Mouse (Mus musculus) gastrocnemius, adult 18-20 months (tissue): ENCODE measurements at regions not wholly inside any gene's neighbourhood (a gene's known extent, or its start where the extent isn't known, plus 50 kb on each side); places are given as distances from the start of the nearest gene placed in this dataset.
A peak's percentile ranks its signal among the peaks of the same experiment; 100 is the strongest.

Experiments
- DNase-seq: peaks from one replicate; pipeline ENCODE4 v3.0.0; 2021; ENCODE audit warnings: low spot score

DNA sequence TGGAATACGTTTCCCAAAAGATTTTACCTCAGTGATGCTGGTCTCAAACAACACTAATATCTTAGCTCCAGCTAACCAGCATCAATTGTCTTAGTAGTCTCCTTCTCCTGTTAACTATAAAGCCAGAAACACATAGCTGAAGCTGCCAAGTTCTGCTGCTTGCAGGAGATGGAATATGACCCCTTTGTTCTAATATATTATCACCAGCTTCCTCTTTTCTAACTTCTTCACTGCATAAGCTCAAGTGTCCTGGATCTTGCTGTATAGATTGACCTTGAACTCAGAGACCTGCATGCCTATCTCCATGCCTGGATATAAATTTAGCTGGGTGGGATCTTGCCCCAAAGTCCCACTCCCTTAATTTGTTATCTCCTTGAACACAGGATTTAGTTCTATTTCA is 94.8 kb downstream of the Rbm46 start:
- no peak for DNase-seq

DNA sequence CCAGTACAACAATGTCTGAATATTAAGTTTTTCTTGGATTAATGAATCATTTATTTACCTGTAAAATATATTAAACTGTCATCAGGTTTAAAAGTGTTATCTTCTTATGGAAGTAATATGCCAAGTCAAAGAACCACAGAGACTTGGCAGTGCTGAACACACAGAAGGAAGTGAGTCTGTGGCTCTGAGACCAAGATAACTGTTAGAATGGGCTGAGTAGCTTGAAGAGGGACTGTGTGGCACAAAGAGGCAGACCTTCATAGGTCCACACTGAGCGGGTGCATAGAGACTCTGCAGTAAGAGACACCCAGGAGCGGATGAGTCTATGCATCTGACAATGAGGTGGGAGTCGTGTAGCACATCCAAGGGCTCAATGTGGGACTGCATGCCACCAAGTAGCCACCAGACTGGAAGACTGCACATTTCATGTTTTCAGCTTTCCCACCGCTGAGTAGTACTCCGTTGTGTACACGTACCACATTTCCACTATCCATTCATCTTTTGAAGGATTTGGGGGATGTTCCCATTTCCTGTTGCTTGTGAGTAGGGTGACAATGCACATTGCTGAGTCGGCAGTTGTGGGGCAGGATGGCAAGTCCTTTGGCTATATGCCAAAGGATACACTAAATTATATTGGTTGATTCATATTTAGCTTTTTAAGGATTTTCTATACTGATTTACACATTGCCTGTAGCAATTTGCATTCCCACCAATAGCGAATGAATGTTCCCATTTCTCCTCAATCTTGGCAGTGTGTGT is 105.6 kb downstream of the Rbm46 start:
- DNase-seq: no peak

GRCm38 (mm10) chr3:82767484-82767883 is 108.8 kb downstream of the Rbm46 start:
- DNase-seq: no peak

DNA sequence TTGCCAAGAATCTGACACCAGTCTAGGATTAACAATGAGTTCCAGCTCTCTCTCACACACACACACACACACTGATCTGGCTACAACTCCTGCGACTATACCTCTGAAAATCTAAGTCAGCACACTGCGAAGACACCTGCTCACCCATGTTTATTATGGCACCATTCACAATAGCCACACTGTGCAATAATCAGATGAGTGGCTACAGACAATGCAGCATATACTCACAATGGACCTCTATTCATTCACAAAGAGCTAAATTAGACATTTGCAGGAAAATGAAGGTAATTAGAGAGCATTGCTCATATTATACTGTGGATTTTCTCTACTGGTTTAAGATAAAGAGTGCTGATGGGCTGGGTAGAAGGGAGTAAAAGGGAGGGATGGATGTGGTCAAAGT is 116.3 kb downstream of the Rbm46 start:
- DNase-seq: no peak

DNA sequence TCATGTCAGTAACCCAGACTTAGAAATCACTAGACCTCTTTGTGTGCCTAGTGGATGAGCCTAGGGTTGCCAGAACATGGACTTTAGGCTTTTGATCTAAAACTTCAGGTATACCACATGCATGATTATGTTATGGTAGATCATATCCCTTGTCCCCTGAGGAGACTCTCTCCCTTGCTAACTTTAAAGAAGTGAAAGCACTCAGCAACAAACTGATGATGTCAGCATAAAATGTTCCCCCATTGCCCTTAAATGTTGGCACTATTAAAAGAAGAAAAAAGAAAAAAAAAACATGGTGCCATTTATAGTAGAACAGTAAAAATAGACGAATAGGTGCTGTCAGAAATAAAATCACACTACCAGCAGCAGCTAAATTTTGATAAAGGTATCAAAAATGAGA is 117.3 kb downstream of the Rbm46 start:
- DNase-seq: no peak

DNA sequence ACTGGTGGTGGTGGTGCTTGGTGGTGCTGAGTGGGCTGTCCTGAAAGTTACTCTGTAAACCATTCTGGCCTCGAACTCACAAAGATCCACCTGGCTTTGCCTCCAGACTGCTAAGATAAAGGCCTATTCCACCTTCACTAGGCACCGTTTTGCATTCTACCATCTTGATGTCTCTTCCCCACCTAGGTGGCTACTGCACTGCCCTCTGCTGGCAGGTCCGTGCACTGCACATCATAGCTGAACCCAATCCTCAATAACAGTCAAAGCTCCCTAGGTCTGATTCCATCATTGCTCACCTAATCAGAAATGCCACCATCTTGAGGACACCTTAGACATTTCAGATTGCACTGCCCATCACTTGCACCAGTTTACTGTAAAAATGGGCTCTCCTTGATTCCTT is 150.7 kb downstream of the Rbm46 start:
- DNase-seq: peak; percentile 21

GRCm38 (mm10) chr3:82707628-82708027 is 159.7 kb upstream of the Npy2r start:
- DNase-seq: no peak

- no peak for DNase-seq
These were observed 144.2 kb upstream of the Npy2r start for GRCm38 (mm10) chr3:82692131-82692530.

DNA sequence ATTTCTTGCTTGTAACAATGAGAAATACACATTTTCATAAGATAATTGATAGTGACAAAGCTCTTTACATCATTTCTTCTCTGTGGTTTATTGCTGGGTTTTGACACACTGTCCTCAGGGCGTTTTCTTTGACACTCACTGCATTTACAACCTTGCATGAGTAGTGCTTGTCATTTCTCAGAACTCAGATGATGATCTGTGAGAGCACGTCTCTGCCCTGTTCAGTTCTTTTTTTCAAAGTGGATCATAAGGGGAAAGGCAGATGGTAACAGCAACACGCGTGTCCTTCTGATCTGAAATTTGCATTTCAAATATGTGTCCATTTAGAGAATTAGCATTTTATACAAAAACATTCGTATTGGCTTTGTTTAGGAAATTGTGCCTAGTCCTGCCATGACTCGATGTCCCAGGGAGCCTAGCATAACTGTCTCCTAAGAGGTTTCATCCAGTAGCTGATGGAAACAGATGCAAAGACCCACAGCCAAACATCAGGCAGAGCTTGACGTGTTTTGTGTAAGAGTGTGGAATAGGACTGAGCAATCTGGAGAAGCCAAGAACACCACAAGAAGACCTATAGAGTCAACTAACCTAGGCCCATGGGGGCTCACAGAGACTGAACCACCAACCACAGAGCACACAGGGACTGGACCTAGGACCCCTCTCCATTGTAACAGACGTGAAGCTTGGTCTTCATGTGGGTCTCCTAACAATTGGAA is 108.4 kb upstream of the Npy2r start:
- DNase-seq: no peak

DNA sequence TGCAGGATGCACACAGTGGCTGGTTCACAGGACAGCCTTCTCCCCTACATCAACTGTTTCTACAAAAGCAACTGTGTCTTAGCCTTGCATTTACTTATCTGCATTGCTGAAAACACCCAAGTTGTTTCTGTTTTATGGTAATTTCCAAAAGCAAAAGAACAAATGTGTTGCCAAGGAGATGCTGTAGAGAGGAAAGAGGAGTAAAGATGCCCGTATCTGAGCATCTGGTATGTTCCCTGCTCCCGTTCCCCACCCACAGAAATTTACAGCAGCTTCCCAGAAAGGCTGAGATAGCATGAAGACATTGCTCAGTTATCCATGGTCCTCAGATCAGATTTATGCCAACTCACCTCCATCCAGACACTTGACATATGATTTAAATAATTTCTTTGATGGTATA is 104.5 kb upstream of the Npy2r start:
- no peak for DNase-seq

DNA sequence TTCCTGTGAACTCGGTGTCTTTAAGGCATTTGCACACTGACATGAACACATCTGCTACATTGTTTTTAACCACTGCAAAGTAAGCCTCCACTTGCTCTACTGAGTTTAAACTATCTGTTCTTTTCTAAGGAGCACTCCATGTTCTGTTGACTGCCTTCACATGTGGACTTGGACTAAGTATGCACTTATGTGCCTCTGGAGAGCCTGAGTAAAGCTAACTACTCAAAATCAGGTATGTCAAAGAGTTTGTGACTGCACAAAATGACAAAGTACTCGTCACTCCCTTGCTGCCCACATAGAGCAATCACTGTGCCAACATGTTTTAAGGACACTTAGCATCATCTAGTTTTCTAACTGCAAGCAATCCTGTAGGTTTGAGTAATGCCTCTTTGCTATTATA is 92.2 kb upstream of the Npy2r start:
- DNase-seq: no peak

DNA sequence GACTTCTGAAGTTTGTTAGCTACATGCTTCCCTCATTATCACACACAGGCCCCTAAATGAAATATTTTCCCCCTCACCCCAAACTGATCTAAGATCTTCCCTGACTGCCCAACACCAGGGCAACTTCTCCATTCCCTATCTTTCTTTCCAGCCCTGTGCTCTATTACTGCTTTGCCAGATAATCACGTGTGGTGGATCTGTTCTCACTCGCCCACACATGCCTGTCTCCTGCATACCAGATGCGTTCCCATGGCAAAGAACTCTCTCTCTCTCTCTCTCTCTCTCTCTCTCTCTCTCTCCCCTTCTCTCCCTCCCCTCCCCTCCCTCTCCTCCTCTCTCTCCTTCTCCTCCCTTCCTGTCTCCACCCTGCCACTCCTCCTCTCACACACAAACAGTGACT is 88.8 kb upstream of the Npy2r start:
- no peak for DNase-seq

- no peak for DNase-seq
These were observed 72.6 kb upstream of the Npy2r start for GRCm38 (mm10) chr3:82620418-82621003.

GRCm38 (mm10) chr3:82619371-82619770 is 71.5 kb upstream of the Npy2r start:
- no peak for DNase-seq

DNA sequence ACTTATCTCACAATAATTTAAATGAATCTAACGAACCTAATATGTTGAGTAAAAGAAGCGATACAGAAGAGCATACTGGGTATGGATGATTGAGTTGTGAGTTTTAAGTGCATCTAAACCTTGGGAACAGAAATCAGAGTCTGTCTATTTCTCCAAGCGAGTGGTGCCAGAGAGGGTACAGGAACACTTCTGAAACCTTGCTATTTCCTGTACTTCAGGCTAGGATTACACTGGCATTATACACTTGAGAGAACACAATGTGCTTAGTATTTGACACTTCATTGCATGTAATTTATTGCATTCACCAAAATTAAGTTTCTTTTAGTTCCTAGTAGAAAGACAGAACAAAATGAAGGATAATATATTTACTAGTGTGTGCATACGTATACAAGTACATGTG is 54.0 kb upstream of the Npy2r start:
- DNase-seq: no peak

DNA sequence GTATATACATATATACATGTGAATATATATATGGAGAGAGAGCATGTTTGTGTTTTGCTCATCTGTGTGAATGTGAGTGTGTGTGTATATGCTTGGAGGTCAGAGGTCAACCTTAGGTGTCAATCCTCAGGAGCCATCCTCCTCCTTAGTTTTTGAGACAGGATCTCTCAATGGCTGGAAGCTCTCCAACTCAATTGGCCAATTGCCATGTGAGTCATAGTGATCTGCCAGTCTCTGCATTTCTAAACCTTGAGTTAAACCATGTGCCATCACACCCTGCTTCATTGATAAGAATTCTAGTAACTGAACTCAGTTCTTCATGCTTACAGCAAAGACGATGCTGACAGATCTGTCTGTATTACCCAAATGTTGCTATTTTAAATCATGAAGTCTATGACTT is 50.8 kb upstream of the Npy2r start:
- no peak for DNase-seq
